Mouse (Mus musculus): ENCODE data around the gene Ano6. TPM values are rescaled to one million over a fixed set of nuclear protein-coding genes. Genes with fewer than 3 reads are reported as not detected.
"Not testable (repeated sequence)": the region's sequence is repeated elsewhere in the genome, so short reads cannot be mapped to it uniquely, and the experiment has no call there.

The Ano6 gene
- polyA plus RNA-seq, 1 experiment from 2014 or later, result 44.6 TPM

- WGBS, result 69% methylated on average over 8 of the region's 8 CpGs
- H3K9me3 ChIP-seq (replicated peaks); H3K27me3 ChIP-seq (ENCODE audit: low read depth, poor library complexity, severe bottlenecking); H3K4me3 ChIP-seq; H3K36me3 ChIP-seq; DNase-seq (ENCODE audit: low spot score): not testable (repeated sequence)
- peak overlapping the region; percentile 82 for H3K27ac ChIP-seq
- peaks cover 47% of the 10 kb centered on the region for H3K4me1 ChIP-seq
Observed at GRCm38 (mm10) chr15:95828018-95828646, 37.5 kb downstream of the Ano6 start.

- peak overlapping the region; percentile 22; the same call in 1 of the 2 replicates for H3K4me3 ChIP-seq
- H3K36me3 ChIP-seq, result peaks cover 11% of the 10 kb centered on the region
- no peaks in the 10 kb centered on the region for H3K27me3 ChIP-seq (ENCODE audit: low read depth, poor library complexity, severe bottlenecking)
- DNase-seq (ENCODE audit: low spot score), result no peak
- 58% methylated on average over 10 of the region's 10 CpGs for WGBS
- peaks cover 47% of the 10 kb centered on the region for H3K4me1 ChIP-seq
- peak overlapping the region; percentile 82 for H3K27ac ChIP-seq
- no peaks in the 10 kb centered on the region for H3K9me3 ChIP-seq (replicated peaks)
Observed at GRCm38 (mm10) chr15:95828647-95829254, 38.1 kb downstream of the Ano6 start.

DNA sequence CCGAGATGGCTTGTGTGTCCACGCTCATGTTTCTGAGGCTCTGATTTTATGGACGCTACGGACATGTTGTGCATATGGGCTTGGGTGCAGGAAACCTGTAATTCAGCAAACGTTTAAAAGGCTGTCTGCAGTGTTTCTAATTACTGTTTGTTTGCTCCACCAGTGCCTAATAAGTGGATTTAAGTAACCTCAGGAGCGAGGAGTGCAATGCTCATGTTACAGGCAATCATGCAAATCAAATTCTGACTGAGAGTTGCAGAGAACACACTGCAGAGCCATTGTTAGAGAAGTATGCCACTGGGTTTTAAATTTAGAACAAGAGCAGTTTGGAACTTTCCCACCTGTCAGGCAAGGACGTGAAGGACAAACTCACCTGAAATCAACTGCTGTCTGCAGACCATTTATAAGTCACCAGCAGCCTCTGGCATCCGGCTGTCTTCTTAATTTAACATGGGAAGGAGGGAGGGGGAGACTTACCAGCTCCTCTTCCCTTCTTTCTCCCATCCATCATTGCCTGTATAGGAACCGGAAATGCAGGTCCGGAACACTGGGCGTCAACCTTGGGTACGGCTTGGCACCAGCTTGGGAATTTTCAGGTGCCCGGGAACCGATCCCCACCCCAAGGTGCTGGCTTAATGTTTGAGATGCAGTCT lies 39.0 kb downstream of the Ano6 start:
- Histone ChIP-seq H3K27ac (peak overlapping the region; percentile 82), H3K4me1 (peaks cover 47% of the 10 kb centered on the region), H3K27me3 (ENCODE audit: low read depth, poor library complexity, severe bottlenecking) (no peaks in the 10 kb centered on the region), H3K9me3 (replicated peaks) (no peaks in the 10 kb centered on the region), H3K36me3 (peaks cover 10% of the 10 kb centered on the region), H3K4me3 (peak overlapping the region; percentile 22)
- 53% methylated on average over 14 of the region's 14 CpGs for WGBS
- DNase-seq (ENCODE audit: low spot score), result no peak

GRCm38 (mm10) chr15:95830206-95830560 lies 39.5 kb downstream of the Ano6 start:
- H3K4me3 ChIP-seq, result no peak overlapping the region

DNA sequence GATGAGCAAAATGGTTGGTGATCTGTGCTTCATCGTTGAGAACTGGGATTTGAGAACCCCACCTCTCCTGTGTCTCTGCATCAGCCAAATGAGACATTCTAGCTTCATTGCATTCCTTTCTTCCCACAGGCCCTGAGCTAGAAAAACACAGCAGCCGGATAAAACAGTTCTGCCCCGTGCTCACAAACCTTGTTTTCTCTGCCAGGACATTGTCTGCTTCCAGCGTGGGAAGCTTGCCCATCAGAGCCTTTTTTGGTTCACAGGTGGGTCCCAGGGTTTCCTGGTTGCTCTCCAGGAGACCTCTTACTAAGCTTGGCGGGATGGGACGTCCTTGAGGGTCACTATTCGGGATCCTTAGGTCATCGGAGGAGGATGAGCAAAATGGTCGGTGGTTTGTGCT lies 42.6 kb downstream of the Ano6 start:
- DNase-seq (ENCODE audit: low spot score), result no peak
- H3K4me1 ChIP-seq, result peaks cover 45% of the 10 kb centered on the region
- H3K9me3 ChIP-seq (replicated peaks), result no peaks in the 10 kb centered on the region
- 93% methylated on average over 9 of the region's 9 CpGs for WGBS
- H3K27ac ChIP-seq, result no peak overlapping the region
- H3K4me3 ChIP-seq, result no peak overlapping the region
- no peaks in the 10 kb centered on the region for H3K27me3 ChIP-seq (ENCODE audit: low read depth, poor library complexity, severe bottlenecking)
- H3K36me3 ChIP-seq, result 0 out of 2 replicates have a peak, but pooled peaks cover 3% of the 10 kb centered on the region

More at GRCm38 (mm10) chr15:95830206-95830560, 39.5 kb downstream of the Ano6 start:
- H3K9me3 ChIP-seq (replicated peaks), result no peaks in the 10 kb centered on the region
- 76% methylated on average over 12 of the region's 12 CpGs for WGBS
- peaks cover 5% of the 10 kb centered on the region for H3K36me3 ChIP-seq
- H3K27ac ChIP-seq, result peak overlapping the region; percentile 82
- DNase-seq (ENCODE audit: low spot score), result no peak
- H3K4me1 ChIP-seq, result peaks cover 47% of the 10 kb centered on the region
- H3K27me3 ChIP-seq (ENCODE audit: low read depth, poor library complexity, severe bottlenecking), result no peaks in the 10 kb centered on the region

- Histone ChIP-seq H3K36me3 (0 out of 2 replicates have a peak, but pooled peaks cover 3% of the 10 kb centered on the region), H3K9me3 (replicated peaks) (no peaks in the 10 kb centered on the region), H3K4me3 (no peak overlapping the region), H3K27ac (no peak overlapping the region), H3K27me3 (ENCODE audit: low read depth, poor library complexity, severe bottlenecking) (no peaks in the 10 kb centered on the region), H3K4me1 (peaks cover 30% of the 10 kb centered on the region)
- WGBS, result 83% methylated on average over 4 of the region's 4 CpGs
- no peak for DNase-seq (ENCODE audit: low spot score)
Observed at GRCm38 (mm10) chr15:95836077-95836476, 45.4 kb downstream of the Ano6 start.

DNA sequence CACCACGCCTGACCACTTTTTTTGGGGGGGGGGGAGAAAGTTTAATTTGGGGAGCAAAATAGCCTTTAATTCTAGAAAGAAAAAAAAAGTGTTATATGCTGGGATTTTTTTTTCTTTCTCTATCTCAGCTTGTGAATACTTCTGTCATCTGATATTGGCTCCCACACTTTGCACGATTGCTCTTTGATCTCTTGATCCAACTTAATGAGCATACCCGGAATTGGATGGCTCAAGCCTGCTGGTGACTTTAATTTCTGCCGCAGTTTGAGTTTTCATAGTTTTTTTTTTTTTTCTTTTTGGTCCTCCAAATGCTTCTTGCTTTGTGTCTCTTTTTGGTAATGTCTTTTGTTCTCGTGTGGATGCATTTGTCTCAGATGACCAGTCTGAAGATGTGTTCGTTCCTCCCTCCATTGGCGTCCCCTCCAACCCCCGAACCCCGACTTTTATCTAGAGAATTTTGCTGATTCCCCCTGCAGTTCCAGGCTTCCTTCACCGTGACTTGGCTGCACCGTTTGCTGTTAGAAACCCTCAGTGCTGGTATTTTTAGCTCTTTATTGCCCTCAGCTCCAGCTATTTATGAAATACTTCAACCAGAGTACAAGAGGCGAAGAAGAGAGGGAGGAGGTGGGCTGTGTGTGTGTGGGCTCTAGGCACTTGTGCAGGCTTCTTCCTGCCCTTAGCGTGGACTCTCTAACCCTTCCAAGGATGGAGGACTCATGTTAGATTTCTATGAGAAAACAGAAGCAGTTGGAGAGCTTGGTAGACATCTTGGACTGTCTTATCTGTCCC lies 46.2 kb downstream of the Ano6 start:
- 0 out of 2 replicates have a peak, but pooled peaks cover 3% of the 10 kb centered on the region for H3K36me3 ChIP-seq
- H3K4me3 ChIP-seq, result no peak overlapping the region
- H3K9me3 ChIP-seq (replicated peaks), result no peaks in the 10 kb centered on the region
- H3K4me1 ChIP-seq, result peaks cover 30% of the 10 kb centered on the region
- DNase-seq (ENCODE audit: low spot score), result no peak
- no peak overlapping the region for H3K27ac ChIP-seq
- WGBS, result 73% methylated on average over 13 of the region's 13 CpGs
- H3K27me3 ChIP-seq (ENCODE audit: low read depth, poor library complexity, severe bottlenecking), result no peaks in the 10 kb centered on the region

DNA sequence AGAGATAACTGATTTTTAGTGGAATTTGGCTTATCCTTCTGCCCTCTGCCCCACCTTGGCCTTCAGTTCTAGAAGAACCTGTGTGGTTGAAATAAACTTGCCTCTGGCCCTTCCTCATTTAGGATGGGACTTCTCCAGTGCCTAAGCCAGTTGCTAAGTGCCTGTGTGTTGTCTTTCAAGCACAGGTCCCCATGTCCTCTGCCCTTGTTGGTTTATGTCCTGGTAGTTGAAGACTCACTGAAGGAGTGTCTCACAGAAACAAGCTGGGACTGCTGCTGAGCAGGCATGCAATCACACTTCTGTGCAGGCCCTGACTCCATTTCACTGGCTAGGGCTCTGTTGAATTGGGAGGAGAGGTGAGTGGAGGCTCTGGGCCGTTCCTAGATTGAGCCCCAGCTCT lies 46.9 kb downstream of the Ano6 start:
- H3K27ac ChIP-seq, result no peak overlapping the region
- H3K36me3 ChIP-seq, result 0 out of 2 replicates have a peak, but pooled peaks cover 3% of the 10 kb centered on the region
- no peaks in the 10 kb centered on the region for H3K9me3 ChIP-seq (replicated peaks)
- H3K27me3 ChIP-seq (ENCODE audit: low read depth, poor library complexity, severe bottlenecking), result no peaks in the 10 kb centered on the region
- H3K4me1 ChIP-seq, result peaks cover 30% of the 10 kb centered on the region
- no peak for DNase-seq (ENCODE audit: low spot score)
- WGBS, result 78% methylated on average over 1 of the region's 1 CpGs
- H3K4me3 ChIP-seq, result no peak overlapping the region

DNA sequence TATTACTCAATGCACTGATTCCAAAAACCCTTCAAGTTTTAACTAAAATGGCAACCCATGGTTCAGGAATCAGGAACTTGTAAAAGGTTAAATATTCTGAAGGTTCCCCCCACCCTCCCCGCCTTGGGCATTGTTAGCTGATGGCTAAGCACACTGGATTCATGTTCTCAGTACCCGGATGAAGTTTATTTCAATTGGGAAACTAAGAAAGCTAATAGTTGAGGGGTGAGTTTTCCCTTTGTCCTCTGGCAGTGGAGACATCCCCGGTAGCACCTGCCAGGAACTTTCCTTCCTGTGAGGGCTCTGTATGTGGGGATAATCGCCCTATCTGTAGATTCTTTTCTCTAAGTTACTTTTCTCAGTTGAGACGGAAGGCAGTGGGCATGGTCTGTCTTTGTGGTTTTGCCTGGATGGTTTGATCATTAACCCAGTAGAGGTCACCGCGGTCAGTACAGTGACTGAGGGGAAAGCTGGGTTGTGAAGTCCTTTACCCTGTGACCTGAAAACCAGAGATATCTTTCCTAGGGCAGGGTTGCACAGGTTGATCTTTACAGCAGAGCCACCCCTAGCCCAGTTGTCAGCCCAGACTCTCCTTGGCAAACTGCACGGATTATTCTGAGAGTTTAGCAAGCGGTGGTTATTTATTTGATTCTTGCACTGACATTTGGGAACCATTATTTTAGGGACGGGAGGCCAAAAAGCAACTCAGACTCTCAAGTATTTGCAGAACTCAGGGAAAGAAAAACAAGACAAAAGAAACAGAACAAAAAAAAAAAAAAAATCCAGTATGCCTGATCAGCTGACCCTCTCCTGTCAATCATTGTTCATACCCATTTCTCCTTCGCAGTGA lies 47.8 kb downstream of the Ano6 start:
- WGBS, result 86% methylated on average over 11 of the region's 11 CpGs
- H3K27ac ChIP-seq, result no peak overlapping the region
- no peaks in the 10 kb centered on the region for H3K9me3 ChIP-seq (replicated peaks)

GRCm38 (mm10) chr15:95839789-95840188 lies 49.1 kb downstream of the Ano6 start:
- 78% methylated on average over 3 of the region's 3 CpGs for WGBS
- no peak for DNase-seq (ENCODE audit: low spot score)
- Histone ChIP-seq H3K27me3 (ENCODE audit: low read depth, poor library complexity, severe bottlenecking) (no peaks in the 10 kb centered on the region), H3K36me3 (no peaks in the 10 kb centered on the region), H3K4me1 (peaks cover 35% of the 10 kb centered on the region), H3K4me3 (no peak overlapping the region), H3K9me3 (replicated peaks) (no peaks in the 10 kb centered on the region), H3K27ac (no peak overlapping the region)

More for the DNA sequence above, 47.8 kb downstream of the Ano6 start:
- Histone ChIP-seq H3K27me3 (ENCODE audit: low read depth, poor library complexity, severe bottlenecking) (no peaks in the 10 kb centered on the region), H3K4me1 (peaks cover 30% of the 10 kb centered on the region), H3K36me3 (0 out of 2 replicates have a peak, but pooled peaks cover 2% of the 10 kb centered on the region), H3K4me3 (no peak overlapping the region)
- no peak for DNase-seq (ENCODE audit: low spot score)

GRCm38 (mm10) chr15:95843183-95843949 lies 52.7 kb downstream of the Ano6 start:
- peaks cover 23% of the 10 kb centered on the region for H3K4me1 ChIP-seq

More at GRCm38 (mm10) chr15:95843183-95843949, 52.7 kb downstream of the Ano6 start:
- Histone ChIP-seq H3K4me3 (no peak overlapping the region), H3K9me3 (replicated peaks) (no peaks in the 10 kb centered on the region), H3K27ac (no peak overlapping the region; the same call in 1 of the 2 replicates), H3K36me3 (no peaks in the 10 kb centered on the region), H3K27me3 (ENCODE audit: low read depth, poor library complexity, severe bottlenecking) (no peaks in the 10 kb centered on the region)
- no peak for DNase-seq (ENCODE audit: low spot score)
- 88% methylated on average over 18 of the region's 18 CpGs for WGBS
